20 mouse cellular contexts compared by ENCODE assay signal in the genomic region with DNA sequence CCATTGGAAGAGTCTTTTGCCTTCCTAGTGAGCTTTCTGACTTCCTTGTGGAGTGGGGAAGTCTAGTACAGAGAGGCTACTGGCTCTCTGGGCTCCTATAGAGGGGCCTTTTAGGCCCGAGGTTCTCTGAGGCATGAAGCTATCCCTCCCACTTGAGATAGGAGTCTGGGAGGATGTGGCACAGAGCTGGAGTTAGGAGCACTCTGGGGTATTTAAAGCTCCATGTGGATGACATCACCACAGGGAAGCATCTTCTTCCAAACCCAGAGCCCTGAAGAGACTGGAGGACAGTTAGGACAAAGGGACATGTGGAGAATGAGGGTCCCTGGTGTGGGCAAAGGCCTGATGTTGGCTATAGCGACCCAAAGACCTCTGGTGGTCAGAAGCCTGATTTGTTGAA.
DNase-seq lines count a peak whose midpoint lies in the region; ATAC-seq and TF ChIP-seq lines count a peak whose summit lies in the region.
"Had no signal": no experiment of that assay in that cellular context is flagged by ENCODE, and none has a peak within 500 bp of the region (broad histone marks: within the 10 kb centered on the region; RNA-seq: fewer than 3 reads in every experiment).

No protein-coding gene starts in this region.

- intact Hi-C loops in left cerebral cortex, adult 2 months (cut with DNase I) = no loop called here
- intact Hi-C loops in left cerebral cortex, postnatal 14 days (cut with DNase I) = no loop called here

- no peaks in the 10 kb centered on the region for H3K36me3 ChIP-seq in heart, embryonic 12.5 days
- no peaks in the 10 kb centered on the region for H3K36me3 ChIP-seq in intestine, embryonic 15.5 days
- H3K36me3 ChIP-seq in small intestine, adult 2 months (ENCODE audit: control insufficient read depth, insufficient read depth, low read length) = no peaks in the 10 kb centered on the region
- H3K36me3 ChIP-seq: hindbrain, embryonic 15.5 days; neural tube, embryonic 13.5 days had no signal

- peak; percentile 9; the same call in 1 of the 2 replicates for ATAC-seq in heart, embryonic 12.5 days (ENCODE audit: insufficient number of reproducible peaks, low FRiP score)
- ATAC-seq in intestine, embryonic 15.5 days = no peak
- ATAC-seq: forebrain, embryonic 13.5 days; liver, postnatal 0 days had no signal

- WGBS in heart, embryonic 12.5 days = 26% methylated on average over 2 of the region's 2 CpGs
- WGBS in intestine, embryonic 15.5 days = 50% methylated on average over 2 of the region's 2 CpGs
- 33% methylated on average over 2 of the region's 2 CpGs for WGBS in small intestine, adult 2 months

- peak overlapping the region; percentile 70 for H3K4me2 ChIP-seq in heart, embryonic 12.5 days
- no peak overlapping the region for H3K4me2 ChIP-seq in intestine, embryonic 15.5 days (replicated peaks)
- H3K4me2 ChIP-seq: forebrain, embryonic 13.5 days; hindbrain, embryonic 15.5 days; neural tube, embryonic 13.5 days had no signal

- TF ChIP-seq CTCF in left cerebral cortex, adult 2 months (IDR thresholded peaks at IDR 0.05) = no peak
- no peak for TF ChIP-seq CTCF in small intestine, adult 2 months (IDR thresholded peaks at IDR 0.05; ENCODE audit: extremely low read depth, insufficient read length, insufficient replicate concordance, low read depth, low read length)

- H3K27ac ChIP-seq in heart, embryonic 12.5 days (ENCODE audit: poor library complexity, severe bottlenecking) = peak overlapping the region; percentile 92
- H3K27ac ChIP-seq in left cerebral cortex, adult 2 months = peak overlapping the region; percentile 47; the same call in 1 of the 2 replicates
- 0 out of 2 replicates have a peak overlapping the region, but pooled peaks have one; percentile 92 for H3K27ac ChIP-seq in intestine, embryonic 15.5 days
- peak overlapping the region; percentile 100 for H3K27ac ChIP-seq in small intestine, adult 2 months (ENCODE audit: insufficient read depth, low read depth, low read length)
- H3K27ac ChIP-seq: forebrain, embryonic 13.5 days; hindbrain, embryonic 15.5 days; neural tube, embryonic 13.5 days had no signal

- TF ChIP-seq POLR2A in small intestine, adult 2 months (IDR thresholded peaks at IDR 0.05; ENCODE audit: low read depth, low read length) = no peak

- peak overlapping the region; percentile 71; the same call in 1 of the 2 replicates for H3K9ac ChIP-seq in heart, embryonic 12.5 days
- 0 out of 2 replicates have a peak overlapping the region, but pooled peaks have one; percentile 11 for H3K9ac ChIP-seq in intestine, embryonic 15.5 days
- H3K9ac ChIP-seq: forebrain, embryonic 13.5 days; hindbrain, embryonic 15.5 days; liver, postnatal 0 days; neural tube, embryonic 13.5 days had no signal

- DNase-seq in heart, adult 18-20 months = no peak
- DNase-seq in left cerebral cortex, adult 2 months (ENCODE audit: extremely low spot score in 1 of 2, low spot score in 2 of 2) = no peak
- DNase-seq in left cerebral cortex, postnatal 14 days (ENCODE audit: low spot score in 2 of 2) = no peak
- DNase-seq in cerebellum, postnatal 36 days = no peak
- DNase-seq: adrenal gland, postnatal 36 days; cerebellum, adult 9-11 months; embryo, embryonic 11 days; kidney, adult 8-10 months; kidney, postnatal 25 days; layer of hippocampus, adult 9-11 months; liver; liver, postnatal 0 days; lung, postnatal 36 days; thymus, adult 2 months had no signal

- H3K4me3 ChIP-seq in heart, embryonic 12.5 days = no peak overlapping the region
- H3K4me3 ChIP-seq in left cerebral cortex, adult 2 months = no peak overlapping the region
- no peak overlapping the region for H3K4me3 ChIP-seq in intestine, embryonic 15.5 days (replicated peaks)
- peak overlapping the region; percentile 12; the same call in 1 of the 2 replicates for H3K4me3 ChIP-seq in small intestine, adult 2 months (ENCODE audit: low read depth, low read length)
- H3K4me3 ChIP-seq: forebrain, embryonic 13.5 days; hindbrain, embryonic 15.5 days; neural tube, embryonic 13.5 days had no signal

- H3K4me1 ChIP-seq in heart, embryonic 12.5 days (replicated peaks) = peaks cover 100% of the 10 kb centered on the region
- H3K4me1 ChIP-seq in intestine, embryonic 15.5 days (replicated peaks) = peaks cover 85% of the 10 kb centered on the region
- peaks cover 54% of the 10 kb centered on the region for H3K4me1 ChIP-seq in small intestine, adult 2 months (ENCODE audit: control insufficient read depth, insufficient read depth, insufficient read length, low read length)

- H3K9me3 ChIP-seq in heart, embryonic 12.5 days (replicated peaks) = no peaks in the 10 kb centered on the region
- no peaks in the 10 kb centered on the region for H3K9me3 ChIP-seq in intestine, embryonic 15.5 days
- H3K9me3 ChIP-seq: forebrain, embryonic 13.5 days; hindbrain, embryonic 15.5 days; neural tube, embryonic 13.5 days had no signal

- no peaks in the 10 kb centered on the region for H3K27me3 ChIP-seq in heart, embryonic 12.5 days (replicated peaks)
- no peaks in the 10 kb centered on the region for H3K27me3 ChIP-seq in intestine, embryonic 15.5 days (replicated peaks)
- no peaks in the 10 kb centered on the region for H3K27me3 ChIP-seq in small intestine, adult 2 months (ENCODE audit: control insufficient read depth, insufficient read depth, low read length)
- H3K27me3 ChIP-seq: forebrain, embryonic 13.5 days; hindbrain, embryonic 15.5 days; neural tube, embryonic 13.5 days had no signal

Comparison
In these comparisons a context has a peak if more than half of its experiments do, and no peak if none do; other contexts are left out.
1. H3K27ac ChIP-seq: peak in every context shown above with its lines; median percentile 100 in small intestine, adult 2 months; 92 in heart, embryonic 12.5 days; 92 in intestine, embryonic 15.5 days; 47 in left cerebral cortex, adult 2 months.